Mouse (Mus musculus) embryonic fibroblast, embryonic 13.5 days (primary cell): ENCODE data around the gene Zbp1.

Experiments
- CTCF ChIP-seq: IDR thresholded peaks from 2 replicates; pipeline ENCODE4 v1.5.1; 2011; ENCODE audit warnings: mild to moderate bottlenecking, control low read depth, low read length, moderate library complexity, borderline replicate concordance; ENCODE audit not compliant: insufficient read depth
- POLR2A ChIP-seq: IDR thresholded peaks from 2 replicates; pipeline ENCODE4 v1.6.1; 2011; ENCODE audit warnings: low read depth, mild to moderate bottlenecking, control low read depth, low read length, moderate library complexity

DNA sequence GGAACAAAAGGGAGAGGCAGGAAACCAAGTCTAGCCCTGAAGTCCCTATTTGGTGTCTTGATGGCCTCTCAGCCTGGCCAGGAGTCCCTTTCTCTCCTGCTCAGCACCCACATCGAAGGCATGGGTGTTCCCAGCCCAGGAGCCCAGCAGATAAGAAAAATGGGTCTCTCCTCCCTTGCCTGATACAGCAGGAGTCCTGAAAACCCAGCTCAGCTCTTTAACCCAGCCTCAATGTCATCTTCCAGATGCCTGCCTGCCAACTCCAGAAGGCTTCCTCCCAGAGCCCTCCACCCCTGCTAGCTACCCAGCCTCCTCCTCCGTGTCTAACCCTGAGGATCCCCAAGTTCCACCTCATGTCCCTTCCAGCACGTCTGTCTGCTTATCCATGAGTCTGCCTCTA, 1.5 kb downstream of the Zbp1 start:
- no peak for TF ChIP-seq POLR2A
- TF ChIP-seq CTCF, result no peak
